Mouse (Mus musculus) urinary bladder, adult 18-20 months (tissue): ENCODE measurements around the gene Dner.
A peak's percentile ranks its signal among the peaks of the same experiment; 100 is the strongest.

Experiments
- DNase-seq, 2 experiments: peaks; one replicate each; pipeline ENCODE4 v3.0.0; 2022; ENCODE audit warnings: low spot score in 2 of 2, mixed read lengths in 2 of 2

Gene Dner

DNA sequence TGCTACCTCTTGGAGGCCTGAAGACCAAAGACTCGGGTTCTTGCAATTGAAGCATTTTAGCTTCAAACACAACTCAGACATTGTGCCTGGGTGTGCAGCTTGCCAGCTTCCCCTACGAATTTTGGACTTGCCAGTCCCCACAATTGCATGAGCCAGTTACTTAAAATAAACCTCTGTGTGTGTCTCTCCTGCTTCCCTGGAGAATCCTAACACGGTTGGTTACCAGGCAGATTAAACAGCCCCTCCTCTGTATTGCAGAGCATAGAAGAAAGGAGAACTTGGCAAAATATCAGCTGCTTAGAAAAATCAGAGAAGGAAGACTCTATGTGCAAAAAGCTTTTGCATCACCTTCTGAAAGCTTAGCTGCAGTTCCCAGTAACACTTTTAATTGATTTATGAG is 252.4 kb downstream of the Dner start:
- no peak for DNase-seq

DNA sequence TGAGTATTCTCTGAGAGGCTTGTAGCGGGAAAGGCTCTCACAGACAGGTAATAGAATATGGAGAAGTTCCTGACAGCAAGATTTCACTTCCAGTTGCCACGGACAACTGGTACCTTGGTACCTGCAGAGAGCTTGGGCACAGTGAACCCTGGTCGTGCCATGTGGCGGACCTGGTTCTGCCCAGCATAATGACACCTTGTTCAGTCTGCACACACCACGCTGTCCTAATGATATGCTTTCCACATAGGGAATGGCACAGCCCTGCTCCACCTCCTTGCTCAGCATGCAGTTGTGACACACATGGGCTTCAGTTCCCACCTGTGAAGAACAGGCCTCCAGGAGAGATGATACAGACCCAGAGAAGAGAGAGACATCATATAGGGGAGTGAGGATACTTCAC is 253.0 kb downstream of the Dner start:
- DNase-seq = no peak

DNA sequence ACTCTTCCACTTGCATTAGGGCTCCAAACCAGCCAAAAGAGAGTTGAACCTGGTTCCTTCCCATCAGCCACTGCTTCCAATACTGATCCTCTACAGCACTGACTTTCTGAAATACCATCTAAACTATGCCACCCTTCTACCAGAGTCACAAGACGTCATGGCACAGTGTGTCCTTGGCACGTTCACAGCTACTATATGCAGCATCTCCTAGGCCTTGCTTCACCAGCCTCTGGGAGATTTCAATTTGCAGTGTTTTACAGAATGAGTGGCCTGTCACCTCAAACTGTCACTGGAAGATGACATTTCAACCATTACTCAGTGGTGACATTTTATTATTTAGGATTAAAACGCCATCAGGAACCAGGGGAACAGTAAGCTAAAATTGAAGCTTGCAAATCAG is 254.6 kb downstream of the Dner start:
- no peak for DNase-seq

DNA sequence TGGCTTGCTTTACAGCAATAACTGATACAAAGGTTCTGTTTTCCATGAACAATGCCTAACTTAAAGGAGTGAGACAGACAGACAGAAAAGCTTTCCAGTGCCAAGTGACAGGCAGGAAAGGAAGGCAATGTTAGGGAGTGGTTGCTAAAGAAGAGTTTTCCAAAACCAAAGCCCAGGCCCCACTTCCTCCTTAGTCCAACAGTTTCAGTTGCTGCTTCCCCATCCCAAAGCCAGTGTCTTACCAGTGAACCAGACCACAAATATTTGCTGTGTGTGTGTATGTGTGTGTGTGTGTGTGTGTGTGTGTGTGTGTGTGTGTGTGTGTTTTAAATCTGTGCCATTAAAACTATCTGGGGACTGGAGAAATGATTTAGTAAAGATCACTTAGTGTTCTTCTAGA is 258.5 kb downstream of the Dner start:
- DNase-seq = no peak

DNA sequence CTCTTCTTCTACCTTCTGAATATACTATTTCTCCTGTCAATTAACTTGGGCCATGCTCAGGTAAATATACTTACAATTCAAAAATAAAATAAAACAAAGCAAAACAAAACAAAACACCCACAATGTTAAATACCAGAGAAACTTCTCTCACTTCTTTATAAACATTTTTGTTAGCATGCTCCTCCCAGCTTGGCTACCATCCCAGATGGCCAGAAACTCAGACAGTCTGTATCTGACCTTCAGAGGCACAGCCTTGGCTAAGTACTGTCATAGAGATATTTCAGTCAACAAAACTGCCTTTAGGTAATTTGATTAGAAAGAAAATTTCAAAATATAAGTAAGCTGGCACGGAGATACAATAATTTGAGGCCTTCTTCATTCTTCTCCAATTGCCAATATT is 259.7 kb downstream of the Dner start:
- no peak for DNase-seq

DNA sequence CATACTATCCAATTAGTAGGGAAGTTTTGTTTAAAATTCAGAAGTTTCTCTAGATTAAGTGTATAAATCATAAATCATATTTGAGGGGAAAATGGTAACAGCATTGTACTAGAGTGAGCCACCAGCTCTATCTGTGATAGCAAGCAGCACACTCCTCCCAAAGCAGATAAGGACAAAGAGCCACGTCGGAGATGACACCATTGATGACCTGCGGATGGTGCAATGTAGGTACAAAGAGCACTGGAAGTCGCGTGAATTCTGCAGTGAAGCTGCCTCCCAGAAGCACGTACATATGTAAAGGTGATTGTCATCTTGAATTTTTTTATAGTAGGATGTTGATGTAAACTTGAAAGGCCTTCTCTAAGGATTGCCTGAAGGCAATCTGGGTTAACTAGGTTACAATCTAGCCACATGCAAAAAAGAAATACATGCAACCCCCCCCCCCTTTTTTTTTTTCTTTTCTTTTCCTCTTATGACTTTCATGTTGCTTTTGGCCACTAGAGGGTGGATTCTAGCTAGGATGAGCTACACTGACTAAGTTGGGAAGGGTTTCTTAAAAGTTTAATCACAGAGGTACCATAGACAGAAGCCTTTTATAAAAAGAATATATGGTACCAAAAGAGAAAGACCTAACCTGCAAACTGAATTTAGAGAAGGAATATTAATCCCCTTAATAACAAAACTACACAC is 262.6 kb downstream of the Dner start:
- DNase-seq = no peak

DNA sequence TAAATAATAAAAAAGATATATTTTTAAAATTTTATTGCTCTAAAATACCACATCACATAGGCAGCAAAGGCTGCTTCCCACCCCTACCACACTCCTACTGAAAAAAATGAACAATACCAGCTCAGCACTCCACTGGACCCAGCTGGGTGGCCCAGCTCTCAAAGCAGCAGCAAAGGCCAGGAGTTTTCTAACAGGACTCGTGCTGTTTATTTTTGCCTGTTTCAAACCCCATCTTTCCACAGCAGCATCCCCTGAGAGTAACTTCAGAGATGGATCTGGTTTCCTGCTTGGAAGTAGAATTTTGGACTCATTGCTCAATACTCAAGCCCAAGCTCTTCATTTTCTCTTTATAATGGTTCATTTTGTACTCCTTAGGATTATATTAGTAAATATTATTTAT is 263.7 kb downstream of the Dner start:
- no peak for DNase-seq

DNA sequence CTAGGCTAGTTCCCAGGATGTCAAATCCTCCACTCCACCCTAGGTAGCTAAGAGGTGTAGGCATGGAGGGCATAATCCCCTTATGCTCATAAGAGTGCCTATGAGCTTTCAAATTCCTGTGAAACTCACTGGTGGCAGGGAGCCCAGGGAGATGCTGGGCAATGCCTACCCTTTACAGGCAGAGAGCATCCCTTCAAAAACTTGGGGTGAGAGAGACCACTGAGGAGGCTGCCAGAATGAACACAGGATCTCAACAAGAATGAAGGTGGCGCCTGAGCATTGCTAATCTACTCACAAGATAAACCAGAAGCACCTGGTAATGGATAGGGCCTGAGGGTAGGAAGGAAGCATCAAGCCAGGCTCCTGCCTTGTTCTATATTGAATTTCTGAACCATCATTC is 267.7 kb downstream of the Dner start:
- DNase-seq = no peak

DNA sequence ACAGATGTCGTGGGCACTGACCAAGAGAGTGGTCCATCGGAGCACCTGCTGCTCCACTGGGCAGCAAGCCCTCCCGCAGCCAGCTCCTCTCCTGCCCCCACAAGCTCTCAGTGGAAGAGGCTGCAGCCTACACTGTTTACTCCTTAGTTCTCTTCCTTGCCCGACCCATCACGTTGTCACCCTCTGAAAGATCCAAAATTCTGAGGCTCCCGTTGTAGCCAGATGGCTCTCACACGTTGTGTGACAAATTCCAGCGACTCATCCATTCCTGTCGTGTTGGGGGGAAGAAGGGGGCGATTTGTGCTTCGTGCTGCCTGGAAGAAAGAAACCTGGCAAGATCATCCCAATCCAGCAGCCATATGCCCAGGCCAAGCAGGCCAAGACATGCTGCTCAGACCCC is 268.3 kb downstream of the Dner start:
- no peak for DNase-seq

DNA sequence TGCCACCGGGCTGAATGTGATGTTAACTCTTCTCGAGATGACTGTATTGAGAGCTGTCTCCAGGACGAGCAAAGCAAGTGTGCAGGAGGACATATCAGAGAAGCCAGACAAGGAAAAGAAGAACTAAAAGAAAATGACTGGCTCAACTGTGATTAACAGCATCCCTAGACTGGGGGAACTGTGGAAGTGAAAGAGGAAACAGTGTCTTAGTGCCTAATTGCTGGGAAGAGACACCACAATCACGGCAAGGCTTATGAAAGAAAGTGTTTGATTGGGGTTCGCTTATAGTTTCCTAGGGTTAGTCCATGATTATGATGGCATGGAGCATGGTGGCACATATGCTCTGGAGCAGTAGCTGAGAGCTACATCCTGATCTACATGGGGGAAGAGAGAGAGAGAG is 269.3 kb downstream of the Dner start:
- DNase-seq = no peak

DNA sequence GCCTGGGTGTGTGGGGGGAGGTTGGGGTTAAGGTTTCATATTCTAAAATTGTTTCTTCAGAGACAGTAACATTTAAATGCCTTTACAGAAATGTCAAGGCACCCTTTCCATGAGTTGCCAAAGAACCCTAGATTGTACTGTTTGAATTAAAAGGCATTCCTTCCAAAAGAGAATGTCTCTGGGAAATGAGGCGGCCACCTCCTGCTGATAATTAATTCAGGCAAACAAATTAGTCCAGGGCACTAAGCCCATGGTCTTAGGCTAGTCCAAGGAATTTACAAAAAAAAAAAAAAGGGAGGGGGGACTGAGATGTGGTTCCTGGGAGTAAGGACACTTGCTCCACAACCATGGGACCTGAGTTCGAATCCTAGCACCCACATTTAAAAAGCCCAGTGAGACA is 273.1 kb downstream of the Dner start:
- no peak for DNase-seq

DNA sequence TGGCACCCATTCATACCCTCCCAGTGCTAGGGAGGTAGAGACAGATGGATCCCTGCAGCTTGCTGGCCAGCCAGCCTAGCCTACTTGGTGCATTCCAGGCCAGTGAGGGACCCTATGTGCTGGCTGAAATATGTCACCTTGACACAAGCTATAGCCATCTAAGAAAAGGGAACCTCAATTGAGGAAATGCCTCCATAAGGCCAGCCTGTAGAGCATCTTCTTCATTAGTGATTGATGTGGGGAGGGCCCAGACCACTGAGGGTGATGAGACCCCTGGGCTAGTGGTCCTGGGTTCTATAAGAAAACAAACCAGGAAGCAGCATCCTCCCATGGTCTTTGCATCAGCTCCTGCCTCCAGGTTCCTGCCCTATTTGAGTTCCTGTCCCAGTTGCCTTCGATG is 274.2 kb downstream of the Dner start:
- DNase-seq = no peak

DNA sequence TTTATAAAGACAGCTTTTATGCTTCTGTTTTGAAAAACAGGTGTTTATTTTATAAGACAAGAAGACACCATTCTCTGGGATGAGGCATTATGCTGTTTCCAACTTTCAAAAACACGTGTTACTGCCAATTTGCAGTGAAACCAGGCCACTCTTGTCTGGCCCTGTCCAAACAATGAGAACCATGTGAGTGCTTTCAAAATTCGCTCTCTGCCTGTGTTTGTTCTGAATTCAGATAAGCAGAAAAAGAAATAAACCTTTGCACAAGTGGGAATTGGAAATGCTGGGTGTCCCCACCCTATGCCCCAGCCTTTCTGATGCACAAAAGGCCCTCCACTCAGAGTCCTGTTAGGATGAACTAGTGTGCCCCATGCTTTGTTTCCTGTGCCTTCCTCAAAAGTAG is 276.6 kb downstream of the Dner start:
- peak in 1 of 2 experiments; percentile 26 for DNase-seq

DNA sequence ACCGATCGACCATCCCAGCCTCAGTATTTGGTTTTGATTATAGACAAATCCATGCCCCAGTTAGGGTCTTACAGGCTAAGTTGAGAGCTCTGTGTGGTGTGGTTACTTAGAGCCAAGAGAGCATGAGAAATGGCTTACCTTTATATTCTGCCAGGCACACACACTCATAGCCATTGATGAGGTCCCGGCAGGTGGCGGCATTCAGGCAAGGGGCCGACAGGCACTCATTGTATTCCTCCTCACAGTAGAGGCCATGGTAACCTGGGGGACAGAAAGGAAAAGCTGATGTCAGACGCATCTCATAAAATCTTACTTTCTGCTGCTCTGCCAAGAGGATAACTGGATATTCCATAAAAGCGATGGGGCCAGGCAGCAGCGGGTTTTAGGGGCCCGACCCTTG is 277.5 kb downstream of the Dner start:
- DNase-seq = no peak

DNA sequence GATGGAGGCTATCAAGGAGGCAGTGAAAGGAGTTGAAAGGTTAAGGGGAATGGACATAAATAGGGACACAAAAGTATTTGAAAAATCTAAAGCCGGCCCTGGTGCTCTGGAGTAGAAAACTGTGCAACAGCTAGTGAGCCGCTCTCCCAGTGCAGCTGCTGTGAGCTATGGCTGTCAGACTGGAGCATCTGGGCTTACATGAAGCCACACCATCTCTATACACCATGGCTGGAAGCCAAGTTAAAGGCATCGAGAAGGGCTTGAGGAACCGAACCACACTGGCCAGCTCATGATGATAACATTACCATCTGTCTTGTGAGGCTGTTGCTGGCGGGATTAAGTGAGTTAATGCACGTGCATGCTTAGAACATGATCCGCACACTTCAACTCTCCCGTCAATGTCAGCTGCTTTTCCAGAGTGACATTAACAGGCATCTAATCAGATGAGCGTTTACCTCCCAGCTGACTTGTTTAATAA is 278.2 kb downstream of the Dner start:
- DNase-seq = no peak

DNA sequence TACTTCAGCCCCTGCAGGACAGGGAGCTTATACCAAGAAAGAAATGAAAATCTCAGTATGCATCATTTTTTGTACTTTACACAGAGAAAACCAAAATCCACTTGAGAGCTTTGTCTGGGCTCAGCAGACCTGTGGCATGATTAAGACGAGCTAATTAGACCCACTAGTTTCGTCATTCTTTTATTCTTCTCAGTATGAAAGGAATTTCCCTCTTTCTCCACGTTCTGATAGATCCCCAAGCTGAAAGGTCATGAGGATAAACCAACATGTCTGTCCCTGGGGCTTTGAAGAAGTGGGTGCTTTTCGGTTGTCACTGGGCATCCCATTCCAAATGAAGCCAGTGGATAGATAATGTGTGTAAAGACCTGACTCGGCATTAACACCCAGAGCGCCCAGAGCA is 278.7 kb downstream of the Dner start:
- no peak for DNase-seq

DNA sequence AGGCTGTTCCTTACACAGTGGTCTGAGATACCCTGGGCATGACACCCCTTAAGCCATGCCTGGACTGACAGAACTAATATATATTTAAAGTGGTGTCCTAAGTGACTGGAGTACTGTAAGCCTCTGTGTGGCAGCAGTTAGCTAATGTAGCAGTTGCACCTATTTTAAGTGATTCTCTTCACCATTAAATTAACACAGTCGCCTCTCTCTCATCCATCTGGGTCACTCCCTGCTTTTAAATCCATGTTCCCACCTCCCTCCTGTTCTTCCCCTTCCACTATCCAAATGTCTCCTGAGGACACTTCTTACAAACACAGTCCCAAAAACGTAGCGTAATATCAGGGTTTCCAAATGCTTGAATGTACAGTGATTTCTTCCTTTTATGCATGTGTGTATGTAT is 281.6 kb downstream of the Dner start:
- no peak for DNase-seq

DNA sequence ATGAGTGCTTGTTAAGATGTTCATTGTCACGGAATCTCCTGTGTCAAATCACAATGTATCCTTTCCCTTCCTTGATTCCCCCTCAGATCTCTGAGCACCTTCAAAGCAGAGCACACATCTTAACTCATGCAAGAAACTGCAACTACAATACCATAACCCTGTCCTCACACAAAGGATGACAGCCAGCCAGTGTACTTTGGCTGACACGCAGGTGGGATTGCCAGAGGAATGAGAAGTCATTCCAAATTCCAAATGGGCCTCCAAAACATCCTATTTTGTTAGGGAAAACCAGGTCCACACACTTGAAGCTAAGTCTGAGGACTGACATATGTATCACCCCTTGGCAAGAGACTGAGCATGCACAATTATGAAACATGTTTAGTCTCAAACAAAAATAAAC is 286.5 kb downstream of the Dner start:
- no peak for DNase-seq

DNA sequence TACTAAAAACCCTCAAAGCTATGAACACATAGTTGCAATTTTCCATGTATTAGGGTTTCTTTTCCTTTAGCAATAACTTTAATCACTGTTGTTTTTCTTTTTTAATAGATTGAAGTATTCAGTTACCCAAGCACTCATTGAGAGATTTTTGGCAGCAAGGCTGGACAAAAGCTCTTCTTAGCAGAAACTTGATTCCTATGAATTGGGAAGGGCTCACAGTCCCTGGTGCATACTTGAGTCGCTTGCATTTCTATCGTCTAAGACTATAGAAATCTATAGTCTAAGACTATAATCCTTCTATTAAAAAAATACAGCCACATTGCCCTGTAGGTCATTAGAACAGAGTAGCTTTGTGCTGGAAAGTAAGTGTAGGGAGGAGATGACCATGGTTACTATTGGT is 287.1 kb downstream of the Dner start:
- DNase-seq = no peak

DNA sequence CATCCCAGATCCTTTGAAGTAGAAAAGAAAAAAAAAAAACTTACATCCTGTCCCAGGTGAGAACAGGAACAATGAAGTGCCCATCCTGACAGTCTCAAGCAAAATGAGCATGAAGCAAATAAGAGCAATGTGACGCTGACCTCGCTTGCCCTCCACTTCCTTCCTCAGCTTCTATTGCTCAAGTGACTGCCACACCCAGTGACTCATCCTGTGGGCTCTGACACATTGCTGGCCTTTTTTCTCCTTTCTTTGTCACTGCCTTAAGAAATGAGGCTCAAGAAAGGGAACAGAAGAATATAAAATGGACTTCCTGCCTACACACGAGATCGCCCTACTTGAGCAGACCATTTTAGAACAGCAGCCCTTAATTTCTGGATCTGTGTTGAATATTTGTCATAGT is 289.1 kb downstream of the Dner start:
- DNase-seq = peak; percentile 12 to 67

DNA sequence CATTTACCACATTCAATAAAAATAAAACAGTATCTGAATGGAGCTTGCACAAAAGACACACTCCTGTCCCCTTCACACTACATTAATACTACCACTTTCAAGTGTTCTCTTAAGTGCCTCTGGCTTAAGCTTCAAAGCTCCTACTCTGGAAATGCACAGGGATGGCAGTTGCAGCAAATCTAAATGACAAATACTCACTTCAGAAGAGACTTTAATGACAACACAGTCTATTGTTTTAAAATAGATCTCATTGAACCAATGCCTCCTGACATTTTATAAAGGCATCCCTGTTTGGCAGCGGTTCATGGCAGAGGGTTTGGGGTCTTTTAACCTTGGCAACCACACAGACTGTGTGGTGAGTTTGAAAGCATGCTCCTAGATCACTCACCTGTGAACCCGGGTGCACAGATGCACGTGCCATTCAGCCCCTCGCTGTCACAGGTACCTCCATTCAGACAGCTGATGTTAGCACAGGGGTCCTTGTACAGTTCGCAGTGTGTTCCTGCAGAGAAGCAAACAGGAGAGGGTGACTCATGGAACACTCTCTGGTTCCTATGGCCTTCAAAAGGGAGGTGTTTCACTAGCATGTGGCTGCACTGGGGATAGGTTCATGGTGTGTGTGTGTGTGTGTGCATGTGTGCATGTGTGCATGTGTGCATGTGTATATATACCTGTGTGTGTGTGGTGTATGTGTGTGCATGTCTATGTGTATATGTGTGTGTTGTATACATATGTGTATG is 290.3 kb downstream of the Dner start:
- DNase-seq = no peak

DNA sequence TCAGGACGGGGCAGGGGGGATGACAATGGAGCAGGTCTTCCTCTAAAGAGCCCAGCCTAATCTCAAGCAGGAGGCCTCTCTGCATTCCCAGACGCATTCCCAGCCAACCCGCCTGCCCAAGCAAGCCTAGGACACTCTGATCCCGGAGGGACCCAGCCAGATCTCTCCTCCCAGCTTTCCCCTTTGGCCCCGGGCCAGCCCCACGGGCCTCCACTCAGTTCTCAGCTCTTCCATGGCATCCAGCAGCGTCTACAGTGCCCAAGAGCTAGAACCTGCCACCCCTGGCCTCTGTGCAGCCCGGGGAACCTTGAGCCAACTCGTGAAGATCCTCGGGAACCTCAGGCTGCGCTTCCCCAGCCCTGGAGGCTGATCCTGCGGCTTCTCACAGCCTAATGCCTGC is 291.1 kb downstream of the Dner start:
- DNase-seq = no peak

DNA sequence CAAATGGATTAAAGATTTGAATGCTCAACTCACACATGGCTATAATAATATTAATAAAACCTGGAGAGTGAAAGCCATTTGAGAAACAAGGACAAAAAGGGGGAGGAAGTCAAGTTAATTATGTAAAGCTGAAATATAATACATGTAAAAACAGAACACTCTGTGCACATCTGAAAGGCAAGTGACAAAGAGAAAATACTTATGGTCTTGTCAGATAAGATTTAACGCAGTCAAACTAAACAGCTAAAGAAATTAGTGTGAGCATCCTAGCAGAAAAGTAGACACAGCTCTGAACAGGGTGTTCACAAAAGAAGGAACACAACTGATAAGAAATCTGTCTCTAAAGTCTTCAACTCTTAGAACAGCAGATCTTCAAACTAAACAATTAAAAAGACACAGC is 293.9 kb downstream of the Dner start:
- DNase-seq = no peak

DNA sequence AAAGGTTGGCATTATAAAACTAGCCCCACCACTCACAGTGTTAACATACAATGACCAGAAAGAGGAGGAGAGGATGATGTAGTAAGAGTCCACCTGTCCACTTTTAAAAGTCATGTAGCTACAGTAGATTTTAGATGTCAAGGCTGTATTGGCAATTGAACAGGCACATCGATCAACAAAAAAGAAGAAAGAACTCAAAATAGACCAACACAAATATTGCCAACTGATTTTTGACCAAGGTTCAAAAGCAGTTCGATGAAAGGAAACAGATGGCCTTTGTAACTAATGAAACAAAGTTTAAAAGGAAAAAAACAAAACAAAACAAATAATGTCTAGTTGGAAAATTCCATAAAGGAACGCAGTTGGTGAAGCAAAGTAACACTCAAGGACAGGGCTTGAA is 296.4 kb downstream of the Dner start:
- no peak for DNase-seq
